Mouse (Mus musculus) kidney, postnatal 4 days (tissue): Measurements from ENCODE around the gene Ppp1cc.

Source experiments
- DNase-seq, 2 experiments: peaks; one replicate each; pipeline ENCODE4 v3.0.0; 2021; ENCODE audit warnings: mixed read lengths in 2 of 2

Gene Ppp1cc

DNA sequence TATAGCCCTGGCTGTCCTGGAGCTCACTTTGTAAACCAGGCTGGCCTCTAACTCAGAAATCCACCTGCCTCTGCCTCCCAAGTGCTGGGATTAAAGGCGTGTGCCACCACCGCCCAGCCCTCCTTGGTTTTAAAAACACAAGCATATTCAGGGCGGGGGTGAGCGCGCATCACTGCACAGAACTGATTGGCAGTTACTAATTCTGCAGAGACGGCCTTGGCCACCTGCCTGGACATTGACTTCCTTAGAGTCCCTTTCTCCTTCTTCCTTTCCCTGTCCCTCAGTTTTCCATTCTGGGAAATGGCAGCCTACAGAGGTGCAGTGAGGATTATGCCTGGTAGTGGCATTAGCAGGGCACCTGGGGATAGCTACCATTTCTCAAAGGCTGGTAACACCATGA is 59.6 kb downstream of the Ppp1cc start:
- DNase-seq = no peak

DNA sequence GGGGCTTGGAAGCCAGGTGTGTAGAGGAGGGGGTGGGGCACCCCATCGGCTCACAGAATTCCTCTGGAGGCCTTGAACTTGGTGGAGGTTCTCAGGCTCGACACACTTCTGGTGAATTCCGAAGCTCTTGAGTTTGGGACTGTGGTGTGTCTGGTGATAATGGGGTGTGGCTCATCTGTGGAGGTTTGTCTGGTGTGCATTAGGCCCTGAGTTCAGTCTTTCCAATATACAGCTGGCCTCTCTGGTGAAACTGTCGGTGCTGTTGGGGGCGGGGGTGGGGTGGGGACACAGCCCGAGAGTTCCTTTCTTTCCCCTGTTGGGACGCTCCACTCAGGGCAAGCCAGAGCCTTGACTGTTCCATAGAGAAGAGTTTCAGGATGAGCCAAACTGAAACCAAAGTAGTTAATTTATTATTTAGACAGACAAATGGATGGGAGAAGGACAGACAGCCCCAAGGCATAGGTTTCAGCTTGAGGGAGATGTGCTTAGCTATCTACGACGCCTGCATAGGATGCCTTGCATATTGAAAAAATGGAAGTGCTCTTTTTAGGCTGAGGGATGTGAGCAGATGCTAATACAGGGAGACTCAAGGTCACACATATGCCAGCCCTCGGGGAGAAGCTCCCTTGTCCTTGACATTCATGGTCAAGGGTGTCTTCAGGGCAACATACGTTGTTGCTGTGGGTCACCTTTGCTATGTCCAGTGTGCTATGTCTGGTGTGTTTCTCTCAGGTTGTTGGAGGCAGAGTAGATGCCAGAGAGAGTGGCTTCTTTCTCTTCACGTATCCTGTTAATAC is 60.2 kb downstream of the Ppp1cc start:
- no peak for DNase-seq

DNA sequence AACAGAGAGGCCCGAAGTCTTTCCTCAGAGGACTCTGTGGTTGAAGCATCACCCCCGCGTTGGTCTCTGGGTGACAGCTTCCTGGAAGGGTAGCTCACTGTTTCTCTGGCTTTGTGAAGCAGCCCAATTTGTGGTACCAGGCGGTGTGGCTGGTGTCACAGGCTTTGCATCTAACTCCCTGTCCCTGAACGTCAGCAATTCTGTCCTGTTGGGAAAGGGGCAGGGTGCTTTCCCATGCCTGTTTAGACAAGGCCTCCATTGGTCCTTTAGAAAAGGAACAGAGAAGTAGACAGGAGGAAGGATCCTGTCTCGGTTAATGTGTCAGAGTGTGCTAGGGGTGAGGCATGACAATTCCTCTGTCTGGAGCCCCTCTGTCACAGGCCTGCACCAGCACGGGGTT is 60.9 kb downstream of the Ppp1cc start:
- DNase-seq = no peak

DNA sequence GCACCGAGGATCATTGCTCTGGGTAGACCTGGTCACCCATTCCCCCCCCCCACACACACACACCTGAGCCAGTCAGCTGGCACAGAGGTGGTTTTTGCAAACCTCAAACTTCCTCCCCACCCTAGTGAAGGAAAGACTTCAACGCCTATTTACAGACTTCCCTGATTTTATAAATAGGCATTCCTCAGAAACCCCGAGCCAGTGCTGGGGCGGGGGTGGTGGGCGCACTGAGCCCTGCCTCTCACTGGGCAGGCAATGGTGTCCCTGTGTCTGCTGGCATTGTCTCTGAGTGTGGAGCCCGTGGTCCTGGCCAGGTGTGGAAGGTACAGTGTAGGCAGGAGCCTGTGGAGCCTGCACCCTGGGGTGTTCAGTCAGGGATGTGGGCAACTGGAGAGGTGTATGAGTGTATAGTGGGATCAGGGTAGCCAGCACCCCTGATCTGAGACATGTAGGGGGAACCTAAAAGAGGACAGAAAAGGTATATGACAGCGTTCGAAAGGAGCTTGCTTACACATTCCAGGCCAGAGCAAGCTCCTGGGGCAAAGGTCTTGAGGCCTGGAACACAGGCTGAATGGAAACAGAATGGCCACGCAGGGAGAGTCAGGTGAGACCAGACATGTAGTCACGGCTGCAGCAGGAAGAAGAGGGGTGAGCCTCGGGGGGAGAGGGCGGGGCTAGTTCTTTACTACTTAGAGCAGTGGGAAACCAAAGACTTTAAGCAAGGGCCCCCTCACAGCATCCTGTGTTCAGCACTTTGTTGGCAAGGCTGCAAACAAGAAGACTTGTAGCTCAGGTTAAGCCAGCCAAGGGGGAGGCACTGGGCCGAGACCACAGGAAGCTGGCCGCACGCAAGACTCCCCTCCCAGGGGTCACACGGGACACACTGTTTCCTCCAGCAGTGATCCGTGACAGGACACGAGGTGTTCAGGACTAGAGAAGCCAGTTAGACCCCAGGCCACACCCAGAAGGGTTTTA is 61.9 kb downstream of the Ppp1cc start:
- DNase-seq = peak; percentile 50 to 75

DNA sequence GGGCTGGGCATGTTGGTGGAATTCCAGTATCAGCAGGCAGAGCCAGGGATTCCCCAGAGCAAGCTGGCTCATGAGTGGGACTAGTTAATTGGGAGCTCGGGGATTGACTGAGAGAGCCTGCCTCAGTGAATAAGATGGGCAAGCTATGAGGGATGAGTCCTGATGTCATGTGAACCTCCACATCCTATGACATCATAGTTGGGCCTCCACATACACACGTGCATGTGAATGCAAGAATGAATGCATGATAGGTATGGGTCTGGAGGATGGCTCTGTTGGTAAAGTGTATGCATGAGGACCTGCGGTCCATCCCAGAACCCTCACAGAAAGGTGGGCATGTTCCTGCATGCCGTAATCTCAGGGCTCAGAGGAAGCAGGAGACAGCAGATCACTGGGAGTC is 63.0 kb downstream of the Ppp1cc start:
- no peak for DNase-seq

DNA sequence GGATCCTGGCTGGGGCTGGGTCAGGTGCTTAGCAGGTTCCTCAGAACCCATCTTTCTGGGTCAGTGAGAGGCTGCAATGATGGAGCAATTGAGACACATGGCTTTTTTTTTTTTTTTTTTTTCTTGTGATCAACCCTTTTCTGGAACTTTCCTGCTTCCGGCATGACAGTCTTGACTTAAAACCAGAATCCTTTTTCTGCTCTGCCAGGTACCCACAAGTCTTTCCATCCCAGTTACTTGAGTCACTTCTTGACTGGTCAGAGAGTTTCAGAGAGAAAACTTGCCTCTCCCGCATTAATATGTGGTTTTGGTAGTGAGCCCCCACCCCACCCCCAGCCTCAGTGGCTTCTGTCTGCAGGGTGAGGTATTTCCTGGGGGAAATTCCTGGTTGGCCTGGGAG is 66.2 kb downstream of the Ppp1cc start:
- DNase-seq = no peak
